Mouse (Mus musculus) gastrocnemius, adult 18-20 months (tissue): Measurements from ENCODE around the gene Pms2. TPM values are rescaled to one million over a fixed set of nuclear protein-coding genes. Genes with fewer than 3 reads are reported as not detected.

ENCODE experiments used
- DNase-seq: peaks from one replicate; pipeline ENCODE4 v3.0.0; 2021; ENCODE audit warnings: low spot score
- long read RNA-seq, 2 experiments: library from polyadenylated mRNA; stranded (forward); transcript quantifications; one replicate each; pipeline ENCODE4 v2.0.0; 2021
- total RNA-seq, 2 experiments: library from RNA; stranded (reverse); gene quantifications; 2 replicates each; pipeline ENCODE4 v1.2.3; 2021

Pms2 gene
- total RNA-seq, result 1 to 10 TPM; 3.3 to 4.4 TPM
- long read RNA-seq, experiment 1, full-length matches to known transcripts, result 3 of 6 reads
- long read RNA-seq, experiment 1, partial matches to known transcripts, result 1 of 6 reads
- long read RNA-seq, experiment 1, other reads (novel, unspliced or antisense), result 2 of 6 reads
- long read RNA-seq, experiment 2, full-length matches to known transcripts, result 2 of 3 reads
- long read RNA-seq, experiment 2, partial matches to known transcripts, result 0 of 3 reads
- long read RNA-seq, experiment 2, other reads (novel, unspliced or antisense), result 1 of 3 reads

DNA sequence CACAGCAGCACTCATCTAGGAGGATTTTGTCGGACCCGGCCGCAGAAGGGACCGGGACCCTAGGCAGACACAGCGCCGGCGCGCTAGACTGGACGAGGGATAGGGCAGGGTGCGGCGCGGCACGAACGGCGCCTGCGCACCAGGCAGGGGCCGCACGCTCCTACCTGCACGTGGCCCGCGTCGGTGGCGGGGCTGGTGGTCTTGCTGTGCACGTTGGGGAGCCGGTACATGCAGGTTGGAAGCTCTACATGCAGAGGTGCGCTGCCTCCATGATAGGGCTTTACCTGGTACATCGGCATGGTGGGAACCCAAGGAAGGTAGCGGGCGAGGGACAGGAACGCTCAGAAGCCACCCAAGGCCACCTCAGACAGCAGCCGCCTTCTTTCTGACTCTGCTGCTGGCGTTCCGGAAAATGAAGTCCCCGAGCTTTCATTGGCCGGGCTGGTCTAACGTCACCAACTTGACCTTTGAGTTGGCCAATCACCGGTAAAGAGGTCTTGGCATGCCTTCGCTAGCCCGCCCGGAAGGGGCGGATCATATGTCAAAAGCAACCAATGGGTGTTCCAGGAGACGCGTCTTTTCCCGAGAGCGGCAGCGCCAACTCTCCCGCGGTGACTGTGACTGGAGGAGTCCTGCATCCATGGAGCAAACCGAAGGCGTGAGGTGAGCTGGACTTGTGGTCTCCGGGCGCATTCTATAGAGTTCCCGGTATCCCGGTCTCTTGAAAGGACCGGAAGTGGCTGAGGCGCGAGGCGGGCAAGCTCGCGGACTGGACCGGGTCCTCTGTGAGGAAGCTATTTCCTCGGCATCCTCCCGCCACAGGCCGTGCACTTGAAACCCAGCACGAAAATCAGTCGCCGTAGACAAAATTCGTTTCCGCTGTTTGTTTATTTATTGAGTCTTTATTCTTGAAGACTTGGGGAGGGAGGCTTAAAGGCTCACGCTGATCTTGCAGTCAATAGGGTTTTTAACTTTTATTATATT lies at the start of gene Pms2, which contains the start of gene Aimp2:
Gene Pms2, plus strand, starts transcription at position 548 of the 984 bp plus-strand sequence.
Gene Aimp2, minus strand, starts transcription at position 431 of the 984 bp plus-strand sequence.
- peak; percentile 98 for DNase-seq

DNA sequence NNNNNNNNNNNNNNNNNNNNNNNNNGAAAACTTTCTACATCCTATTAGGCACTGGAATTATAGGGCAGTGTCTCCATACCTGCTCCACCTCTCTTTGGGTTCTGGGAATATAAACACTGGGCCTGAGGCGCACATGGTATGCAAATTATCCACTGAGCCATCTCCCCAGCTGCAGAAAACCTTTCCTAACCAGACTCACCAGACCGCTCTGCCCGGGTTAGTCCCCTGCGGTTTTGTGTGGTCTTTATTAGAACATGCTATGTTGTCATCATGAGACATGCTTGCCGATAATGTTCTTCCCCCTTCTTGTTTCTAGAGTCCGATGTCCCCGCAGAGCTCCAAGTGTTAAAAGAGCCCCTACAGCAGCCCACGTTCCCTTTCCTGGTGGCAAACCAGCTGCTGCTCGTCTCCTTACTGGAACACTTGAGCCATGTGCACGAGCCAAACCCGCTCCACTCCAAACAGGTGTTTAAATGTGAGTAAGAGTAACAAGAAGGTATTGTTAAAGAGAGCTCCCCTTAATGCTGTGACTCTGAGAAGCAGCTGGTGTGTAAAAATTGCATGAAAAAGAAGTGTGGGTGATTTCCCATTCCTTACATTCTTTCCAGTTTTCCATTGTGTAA lies 38.1 kb upstream of the Pms2 start:
- no peak for DNase-seq

GRCm38 (mm10) chr5:143874571-143874970 lies 35.2 kb upstream of the Pms2 start:
- DNase-seq, result no peak

DNA sequence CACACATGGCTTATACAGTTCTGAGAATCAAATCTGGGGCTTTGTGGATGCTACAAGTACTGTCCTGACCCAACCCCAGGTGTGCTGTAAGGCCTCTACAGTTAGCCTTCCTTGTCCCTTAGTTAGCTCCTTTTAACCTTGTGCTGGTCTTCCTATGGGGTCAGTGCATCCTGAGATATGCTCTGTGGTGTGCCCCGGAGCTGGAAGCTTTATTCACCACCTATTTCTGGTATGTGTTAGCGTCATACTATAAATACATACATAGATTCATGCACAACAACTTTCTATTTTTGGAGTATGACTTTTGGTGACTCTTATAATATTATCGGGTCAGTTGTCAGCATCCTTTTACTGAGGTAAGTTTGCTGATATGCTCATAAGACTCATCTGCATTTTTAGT lies 24.5 kb upstream of the Pms2 start:
- no peak for DNase-seq

- no peak for DNase-seq
These were observed 19.0 kb upstream of the Pms2 start for GRCm38 (mm10) chr5:143890741-143891140.

DNA sequence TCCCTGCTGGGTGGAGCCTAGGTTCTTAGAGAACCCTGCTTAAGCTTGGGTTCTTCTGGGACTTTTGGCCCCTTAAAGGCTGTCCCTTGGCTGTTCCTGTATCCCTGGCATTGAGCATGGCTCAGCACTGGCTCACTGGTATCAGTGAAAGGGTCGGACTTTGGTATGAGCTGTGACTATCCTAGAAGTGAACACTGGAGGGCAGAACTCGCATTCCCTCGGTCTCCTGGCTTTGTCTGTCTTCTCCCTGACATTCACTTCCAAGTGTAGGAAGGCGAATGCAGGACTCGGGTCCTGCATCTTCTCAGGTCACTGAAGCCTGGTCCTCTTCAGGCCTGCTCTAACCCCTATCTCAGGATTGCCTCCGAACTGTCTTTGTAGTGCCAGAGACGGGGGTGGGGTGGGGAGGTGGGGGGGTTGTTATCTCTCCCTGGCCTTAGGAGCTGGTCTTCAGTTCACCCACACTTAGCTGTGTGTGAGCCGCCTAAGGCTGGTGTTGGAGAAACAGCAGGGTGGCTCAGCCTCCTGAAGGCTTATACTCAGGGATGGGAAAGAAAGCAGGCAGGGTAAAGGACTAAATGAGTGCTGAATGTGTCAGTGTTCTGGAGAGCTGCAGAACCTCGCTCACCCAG lies 17.4 kb upstream of the Pms2 start:
- DNase-seq, result no peak

DNA sequence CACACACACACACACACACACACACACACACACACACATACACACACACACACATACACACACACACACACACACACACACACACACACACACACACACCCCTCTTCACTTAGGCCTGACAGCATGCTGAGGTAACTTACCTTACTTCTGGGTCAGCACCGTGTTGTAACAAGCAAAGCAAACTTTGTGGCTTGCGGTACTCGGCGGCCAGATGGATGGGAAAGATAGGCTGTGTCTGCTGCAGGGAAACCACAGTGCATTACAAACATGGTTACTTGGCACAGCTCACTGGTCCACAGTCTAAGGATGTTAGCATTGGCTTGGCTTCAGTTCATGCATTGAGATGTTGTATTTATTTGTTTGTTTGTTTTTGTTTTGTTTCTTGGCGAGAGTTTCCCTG lies 16.4 kb upstream of the Pms2 start:
- no peak for DNase-seq

- DNase-seq, result no peak
These were observed 12.0 kb upstream of the Pms2 start, which contains the start of gene Ankrd61 for GRCm38 (mm10) chr5:143897635-143898330. Gene Ankrd61 (minus strand): TSS chr5:143897685.

GRCm38 (mm10) chr5:143902111-143902510 lies 7.7 kb upstream of the Pms2 start:
- peak; percentile 91 for DNase-seq

- no peak for DNase-seq
These were observed 6.0 kb upstream of the Pms2 start for GRCm38 (mm10) chr5:143903813-143904212.

DNA sequence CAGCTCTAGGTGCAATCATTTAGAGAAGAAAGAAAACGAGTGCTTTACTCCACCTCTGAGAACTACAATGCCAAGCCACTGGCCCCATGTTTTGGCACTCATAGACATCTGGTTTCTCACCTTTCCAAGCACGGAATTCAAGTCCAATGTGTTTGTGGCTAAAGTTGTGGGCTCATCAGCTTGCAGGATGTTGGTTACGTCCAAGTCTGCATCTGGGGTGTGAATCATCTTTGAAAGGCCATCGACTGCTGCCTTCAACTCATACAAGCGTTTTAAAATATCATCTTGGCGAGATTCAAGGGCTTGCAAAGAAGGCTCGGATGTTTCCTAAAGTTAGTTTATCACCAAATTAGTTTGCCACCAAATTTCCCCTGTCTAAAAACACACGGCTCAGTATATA lies 3.3 kb upstream of the Pms2 start:
- no peak for DNase-seq

- no peak for DNase-seq
These were observed 838 bp upstream of the Pms2 start for GRCm38 (mm10) chr5:143908926-143909325.

DNA sequence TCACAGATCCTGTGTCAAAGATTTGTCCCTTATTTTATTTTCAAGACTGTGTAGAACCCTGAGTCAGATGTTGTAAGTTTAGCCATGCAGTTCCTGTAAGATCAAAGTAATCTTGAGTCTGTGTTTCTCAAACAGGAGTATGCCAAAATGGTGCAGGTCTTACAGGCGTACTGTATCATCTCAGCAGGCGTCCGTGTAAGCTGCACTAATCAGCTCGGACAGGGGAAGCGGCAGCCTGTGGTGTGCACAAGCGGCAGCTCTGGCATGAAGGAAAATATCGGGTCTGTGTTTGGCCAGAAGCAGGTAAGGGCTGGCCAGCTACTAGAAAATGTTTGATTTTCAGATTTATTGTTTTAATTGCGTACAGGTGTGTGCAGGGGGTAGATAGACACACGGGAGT lies 6.5 kb downstream of the Pms2 start:
- no peak for DNase-seq

- peak; percentile 63 for DNase-seq
These were observed 7.7 kb downstream of the Pms2 start for GRCm38 (mm10) chr5:143917418-143917817.

GRCm38 (mm10) chr5:143918120-143918519 lies 8.4 kb downstream of the Pms2 start:
- no peak for DNase-seq

DNA sequence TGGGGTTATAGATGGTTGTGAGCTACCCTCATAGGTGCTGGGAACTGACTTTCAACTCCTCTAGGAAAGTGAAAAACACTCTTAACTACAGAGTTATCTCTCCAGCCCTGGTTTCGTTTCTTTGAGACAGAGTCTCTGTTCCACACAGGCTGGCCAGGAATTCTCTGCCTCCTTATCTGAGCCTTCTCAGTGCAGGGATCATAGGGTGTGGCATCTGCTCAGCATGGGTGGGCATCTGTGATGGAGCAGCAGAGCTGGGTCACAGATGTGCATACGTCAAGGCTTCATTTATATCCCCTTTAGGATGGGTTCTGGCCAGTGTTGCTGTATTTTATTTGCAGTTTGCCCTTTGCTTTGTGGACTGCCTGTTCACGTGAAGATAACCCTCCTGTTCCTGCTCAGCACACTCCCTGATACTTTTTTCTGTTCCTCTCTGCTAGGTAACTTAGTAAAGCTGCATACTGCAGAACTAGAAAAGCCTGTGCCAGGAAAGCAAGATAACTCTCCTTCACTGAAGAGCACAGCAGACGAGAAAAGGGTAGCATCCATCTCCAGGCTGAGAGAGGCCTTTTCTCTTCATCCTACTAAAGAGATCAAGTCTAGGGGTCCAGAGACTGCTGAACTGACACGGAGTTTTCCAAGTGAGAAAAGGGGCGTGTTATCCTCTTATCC lies 15.2 kb downstream of the Pms2 start:
- no peak for DNase-seq

DNA sequence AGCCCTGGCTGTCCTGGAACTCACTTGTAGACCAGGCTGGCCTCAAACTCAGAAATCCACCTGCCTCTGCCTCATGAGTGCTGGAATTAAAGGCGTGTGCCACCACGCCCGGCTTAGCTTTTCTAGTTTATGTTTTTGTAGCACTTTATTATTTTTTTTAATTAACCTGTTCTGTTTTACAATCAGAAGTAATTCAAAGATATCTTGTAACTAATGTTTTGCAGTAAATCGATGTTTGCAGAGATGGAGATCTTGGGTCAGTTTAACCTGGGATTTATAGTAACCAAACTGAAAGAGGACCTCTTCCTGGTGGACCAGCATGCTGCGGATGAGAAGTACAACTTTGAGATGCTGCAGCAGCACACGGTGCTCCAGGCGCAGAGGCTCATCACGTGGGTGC lies 18.1 kb downstream of the Pms2 start, which contains the start of gene Gm42421:
Gene Gm42421, plus strand, starts transcription at position 301 of the 400 bp plus-strand sequence.
- no peak for DNase-seq

DNA sequence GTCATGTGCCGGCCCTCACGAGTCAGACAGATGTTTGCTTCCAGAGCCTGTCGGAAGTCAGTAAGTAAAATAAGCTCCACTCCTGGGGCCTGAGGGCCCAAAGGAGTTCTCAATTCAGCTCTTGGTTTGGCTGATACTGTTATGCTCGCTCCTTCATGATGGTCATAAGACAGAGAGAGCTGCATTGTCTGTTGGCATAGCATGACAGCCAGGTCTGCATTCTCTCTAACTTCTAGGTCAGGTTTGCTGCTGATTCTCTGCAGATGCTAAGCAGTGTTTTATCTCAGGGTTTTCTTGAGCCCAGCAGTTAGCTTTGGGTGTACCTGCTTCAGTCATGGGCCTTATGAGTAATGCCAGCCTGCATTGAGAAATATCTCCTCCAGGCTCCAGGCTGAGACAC lies 19.5 kb downstream of the Pms2 start:
- no peak for DNase-seq

DNA sequence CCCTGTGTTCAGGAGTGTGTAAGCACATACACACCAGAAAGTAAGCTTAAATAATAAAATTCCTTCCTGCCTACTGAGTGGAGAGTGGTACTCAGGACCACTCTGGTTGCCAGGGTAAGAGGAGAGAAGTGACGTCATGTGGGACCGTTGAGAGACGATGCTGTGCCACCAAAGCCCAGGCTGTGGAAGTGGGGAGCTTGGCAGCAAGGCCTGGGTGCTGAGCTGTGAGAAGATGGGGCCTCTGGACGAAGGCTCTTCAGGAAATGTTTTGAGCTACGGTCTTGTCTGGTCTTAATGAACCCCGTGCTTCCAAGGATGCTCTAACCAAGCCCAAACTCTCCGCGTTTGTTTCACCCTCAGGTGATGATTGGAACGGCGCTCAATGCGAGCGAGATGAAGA lies 20.9 kb downstream of the Pms2 start:
- DNase-seq, result no peak
